Mouse (Mus musculus): Measurements from ENCODE around the gene Lrrfip1. TPM values are rescaled to one million over a fixed set of nuclear protein-coding genes. Genes with fewer than 3 reads are reported as not detected.

Gene Lrrfip1
- 67.6 and 69.4 TPM in 2 replicates for total RNA-seq (2021)
- long read RNA-seq, transcript Lrrfip1-203 (8 exons, 3,645 nt), result major isoform, 27 of 87 reads
- long read RNA-seq, partial matches to known transcripts, result 1 of 87 reads
- long read RNA-seq, other reads (novel, unspliced or antisense), result 57 of 87 reads

DNA sequence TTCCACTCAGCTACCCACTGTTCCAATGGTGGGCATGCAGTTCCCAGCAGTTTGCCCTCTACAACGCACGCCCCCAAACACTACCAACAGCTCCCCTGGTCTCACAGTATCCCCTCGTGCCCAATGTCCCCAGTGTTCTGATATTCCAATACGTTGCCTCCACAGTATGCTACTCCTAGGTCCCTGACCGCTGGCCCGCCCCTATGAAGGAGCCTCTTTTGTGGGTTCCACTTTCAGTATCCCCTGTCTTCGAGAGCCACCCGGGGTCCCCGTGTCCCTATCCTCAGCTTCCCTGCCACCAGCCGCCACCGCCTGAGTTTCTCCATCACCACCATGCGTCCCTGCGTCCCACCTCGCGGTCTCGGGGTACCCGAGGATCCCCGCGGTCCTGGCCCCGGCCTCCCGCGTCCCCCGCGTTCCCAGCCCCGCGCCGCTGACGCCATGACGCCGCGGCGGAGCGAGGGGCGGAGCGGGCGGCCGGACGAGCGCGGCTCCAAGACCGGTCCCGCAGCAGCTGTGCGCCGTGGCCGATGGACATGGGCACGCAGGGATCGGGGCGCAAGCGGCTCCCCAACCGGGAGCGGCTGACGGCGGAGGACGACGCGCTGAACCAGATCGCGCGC lies at the start of gene Lrrfip1:
Lrrfip1 (plus strand) TSS at position 470 of the 623 bp plus-strand sequence.
- peak; percentile 72 for DNase-seq

- DNase-seq, result no peak
Measured at GRCm38 (mm10) chr1:90949309-90949708, 49.2 kb upstream of the Lrrfip1 start.

DNA sequence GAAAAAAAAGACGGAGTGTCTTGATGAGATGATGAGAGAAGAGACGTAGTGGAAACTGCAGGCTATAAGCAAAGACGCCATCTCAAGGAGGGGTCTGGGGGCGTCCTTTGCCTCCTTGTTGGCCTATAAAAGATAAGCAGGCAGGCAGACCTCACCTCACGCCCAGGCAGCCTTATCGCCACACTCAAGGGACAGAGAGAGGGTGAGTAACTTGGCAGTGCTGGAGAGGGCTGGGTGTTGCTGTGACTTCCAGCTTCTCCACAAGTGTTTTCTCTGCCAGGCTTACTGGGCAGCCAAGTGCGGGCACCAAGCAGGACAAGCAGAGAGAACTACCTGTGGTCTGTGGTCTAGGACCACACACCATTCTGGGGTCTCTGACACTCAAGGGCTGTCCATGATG lies 46.9 kb upstream of the Lrrfip1 start:
- no peak for DNase-seq

GRCm38 (mm10) chr1:90952808-90953207 lies 45.7 kb upstream of the Lrrfip1 start, which contains the start of gene Prlh:
Gene Prlh (plus strand): TSS chr1:90953108.
- no peak for DNase-seq

GRCm38 (mm10) chr1:90953688-90954087 lies 44.8 kb upstream of the Lrrfip1 start:
- no peak for DNase-seq

DNA sequence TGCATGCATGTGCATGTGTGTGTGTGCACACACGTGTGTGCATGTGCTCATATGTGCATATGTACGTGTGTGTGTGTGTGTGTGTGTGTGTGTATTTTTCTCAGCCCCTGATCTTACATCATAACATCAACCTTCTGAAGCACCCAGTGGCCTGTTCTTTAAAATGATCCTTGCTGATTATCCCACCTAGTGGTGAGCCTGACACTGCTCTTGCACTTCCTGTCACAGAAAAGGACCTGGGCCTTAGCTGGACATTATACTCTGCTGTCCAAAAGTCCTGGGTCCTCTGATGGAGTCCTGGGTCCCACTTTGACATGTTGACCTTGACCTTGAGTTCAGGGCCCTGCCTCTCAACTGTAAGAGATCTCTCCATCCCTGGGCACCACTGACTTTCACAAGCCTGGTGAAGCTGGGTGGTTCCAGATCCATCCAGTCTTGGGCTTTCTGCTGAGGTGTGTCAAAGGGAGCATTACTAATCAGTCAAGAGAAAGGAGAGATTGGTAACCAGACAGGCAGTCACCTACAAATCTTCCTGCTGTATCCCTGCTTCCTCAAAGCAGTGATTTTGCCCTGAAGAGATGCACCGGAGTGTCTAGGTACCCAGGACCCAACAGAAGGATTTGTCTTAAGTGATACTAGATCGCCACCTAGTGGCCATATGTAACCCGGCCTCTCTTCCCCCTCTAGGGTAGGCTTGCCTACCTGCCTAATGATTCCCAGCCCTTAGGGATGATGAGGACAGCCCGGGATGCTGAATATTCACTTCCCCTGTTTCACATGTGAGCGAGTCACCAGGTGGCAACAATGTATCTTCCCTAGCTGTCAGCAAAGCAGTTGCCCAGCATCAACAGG lies 42.1 kb upstream of the Lrrfip1 start:
- DNase-seq, result peak; percentile 50

DNA sequence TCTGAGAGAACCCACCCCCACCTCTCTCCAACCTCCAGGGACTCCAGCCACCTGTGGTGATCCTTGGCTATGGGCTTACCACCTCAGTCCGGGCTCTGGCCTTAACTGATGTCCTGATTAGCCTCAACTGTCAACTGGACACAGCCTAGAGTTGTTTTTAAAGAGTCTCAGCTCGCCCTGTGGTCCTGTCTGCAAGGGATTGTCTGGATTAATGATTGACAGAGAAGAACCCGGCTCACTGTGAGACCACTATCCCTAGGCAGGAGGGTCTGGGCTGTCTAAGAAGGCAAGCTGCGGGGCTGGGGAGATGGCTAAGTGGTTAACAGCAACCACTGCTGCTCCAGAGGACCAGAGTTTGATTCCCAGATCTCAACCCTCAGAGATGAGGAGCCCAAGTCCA lies 36.0 kb upstream of the Lrrfip1 start:
- no peak for DNase-seq

GRCm38 (mm10) chr1:90962994-90963393 lies 35.5 kb upstream of the Lrrfip1 start:
- no peak for DNase-seq

GRCm38 (mm10) chr1:90967583-90967982 lies 31.0 kb upstream of the Lrrfip1 start:
- DNase-seq, result peak; percentile 74

GRCm38 (mm10) chr1:90968649-90969048 lies 29.9 kb upstream of the Lrrfip1 start:
- no peak for DNase-seq

- no peak for DNase-seq
Measured at GRCm38 (mm10) chr1:90969347-90969784, 29.2 kb upstream of the Lrrfip1 start, which contains the start of gene Rab17. Gene Rab17 (minus strand): TSS chr1:90969661.

GRCm38 (mm10) chr1:90969881-90970390 lies 28.6 kb upstream of the Lrrfip1 start:
- no peak for DNase-seq

- peak; percentile 95 for DNase-seq
Measured at GRCm38 (mm10) chr1:90972911-90973573, 25.5 kb upstream of the Lrrfip1 start.

- DNase-seq, result no peak
Measured at GRCm38 (mm10) chr1:90973574-90973911, 25.0 kb upstream of the Lrrfip1 start.

DNA sequence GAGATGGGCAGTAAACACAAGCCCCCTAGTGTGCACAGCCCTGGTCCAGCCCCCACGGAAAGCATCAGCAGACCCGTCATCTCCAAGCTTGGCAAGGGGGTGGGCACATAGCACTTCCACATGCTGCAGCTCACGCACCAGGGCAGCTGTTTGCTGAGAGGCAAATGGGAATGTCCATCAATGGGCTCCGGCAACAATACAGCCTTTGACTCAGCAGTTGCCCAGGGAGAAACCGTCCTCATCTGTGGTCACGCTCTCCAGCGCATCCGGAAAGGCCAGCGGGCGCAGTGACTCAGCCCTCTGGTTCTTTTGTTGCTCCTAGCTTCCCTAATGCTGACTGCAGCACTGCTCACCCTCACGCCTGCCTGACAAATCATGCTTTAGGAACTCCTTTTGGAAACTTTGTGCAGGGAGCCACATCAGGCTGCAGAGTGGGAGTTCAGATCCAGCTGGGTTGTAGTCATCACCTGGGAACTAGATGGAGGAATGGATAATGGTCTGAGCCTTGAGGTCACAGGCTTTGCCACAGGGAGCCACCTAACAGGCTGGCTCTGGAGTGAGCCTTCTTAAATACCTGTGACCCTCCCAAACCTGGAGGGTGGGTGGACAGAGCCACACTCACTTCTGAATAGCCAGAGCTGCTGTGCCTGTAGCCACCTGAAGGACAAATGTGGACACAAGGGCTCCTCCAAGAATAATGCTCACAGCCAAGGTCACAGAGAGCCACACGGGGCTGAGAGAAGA lies 23.5 kb upstream of the Lrrfip1 start:
- DNase-seq, result peak; percentile 77

DNA sequence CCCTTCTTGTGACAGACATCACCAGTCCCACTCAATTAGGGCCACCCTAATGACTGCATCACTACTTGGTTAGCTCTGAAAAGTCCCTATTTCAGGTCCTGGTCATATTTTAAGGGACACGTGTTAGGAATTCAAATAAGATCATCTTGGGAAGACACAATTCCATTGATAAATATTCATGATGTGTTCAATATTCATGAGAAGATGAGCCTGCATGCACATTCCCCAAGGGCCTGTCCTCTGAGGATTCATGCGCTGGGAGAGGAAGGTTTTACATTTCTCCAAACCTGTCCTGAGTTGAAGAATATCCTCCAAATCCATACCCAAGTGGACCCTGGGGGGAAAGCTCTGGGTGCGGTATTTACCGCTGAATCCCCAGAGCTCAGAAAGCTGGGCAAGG lies 22.6 kb upstream of the Lrrfip1 start:
- no peak for DNase-seq

GRCm38 (mm10) chr1:90980638-90981330 lies 17.8 kb upstream of the Lrrfip1 start:
- DNase-seq, result no peak

DNA sequence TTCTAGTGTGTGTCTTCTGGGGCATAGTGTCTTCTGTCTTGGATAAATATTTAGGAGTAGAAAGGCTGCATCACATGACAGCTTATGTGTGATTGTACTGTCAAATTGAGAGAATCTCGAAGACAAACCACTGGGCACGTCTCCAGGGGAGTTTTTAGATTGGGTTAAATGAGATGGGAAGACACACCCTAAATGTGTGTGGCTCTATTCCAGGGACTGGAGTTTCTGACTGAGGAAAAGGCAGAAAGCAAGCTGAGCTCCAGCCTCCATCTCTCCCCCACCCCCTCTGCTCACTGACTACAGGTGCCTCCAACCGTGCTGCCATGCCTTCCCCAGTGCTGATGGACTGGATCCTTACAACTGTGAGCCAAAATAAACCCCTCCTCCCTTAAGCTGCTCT lies 17.2 kb upstream of the Lrrfip1 start:
- no peak for DNase-seq

GRCm38 (mm10) chr1:90995916-90996315 lies 2.6 kb upstream of the Lrrfip1 start:
- DNase-seq, result no peak

- DNase-seq, result no peak
Measured at GRCm38 (mm10) chr1:90997136-90997535, 1.4 kb upstream of the Lrrfip1 start.

GRCm38 (mm10) chr1:90997641-90998040 lies 896 bp upstream of the Lrrfip1 start:
- DNase-seq, result no peak

Measured in adrenal gland, postnatal 25 days (tissue).